Mouse (Mus musculus) limb, embryonic 14.5 days (tissue): ENCODE measurements around the gene Zgrf1. TPM values are rescaled to one million over a fixed set of nuclear protein-coding genes. Genes with fewer than 3 reads are reported as not detected.

Experiments
- ATAC-seq: fragments of 200-750 bp; cut with Nextera tagmentation; 2 replicates; pipeline ENCODE4 v1.8.0; 2017; ENCODE audit warnings: low read depth, moderate number of reproducible peaks, moderate TSS enrichment; ENCODE audit not compliant: low FRiP score
- DNase-seq: peaks from one replicate; pipeline ENCODE4 v3.0.0-alpha.2; 2015; ENCODE audit warnings: low spot score
- H3K27ac ChIP-seq: fragments of 300-500 bp; sonication (generic); replicated peaks from 2 replicates; pipeline ENCODE4 v1.5.1; 2014; ENCODE audit warnings: low read depth, mild to moderate bottlenecking, low read length, moderate library complexity, mixed read lengths
- H3K27me3 ChIP-seq: fragments of 300-500 bp; sonication (generic); 2 replicates; pipeline ENCODE4 v1.6.1; 2014; ENCODE audit warnings: low read length, mixed read lengths; ENCODE audit not compliant: control insufficient read depth, insufficient read depth
- H3K36me3 ChIP-seq: fragments of 300-500 bp; sonication (generic); 2 replicates; pipeline ENCODE4 v1.6.1; 2014; ENCODE audit warnings: mild to moderate bottlenecking, low read length, moderate library complexity, mixed read lengths; ENCODE audit not compliant: control insufficient read depth, insufficient read depth
- H3K4me1 ChIP-seq: fragments of 300-500 bp; sonication (generic); 2 replicates; pipeline ENCODE4 v1.6.1; 2014; ENCODE audit warnings: antibody characterized with exemption, low read length, mixed read lengths; ENCODE audit not compliant: control insufficient read depth, insufficient read depth
- H3K4me2 ChIP-seq: fragments of 300-500 bp; sonication (generic); replicated peaks from 2 replicates; pipeline ENCODE4 v1.6.1; 2014; ENCODE audit warnings: low read depth, mild to moderate bottlenecking, low read length, moderate library complexity; ENCODE audit not compliant: severe bottlenecking
- H3K4me3 ChIP-seq: fragments of 300-500 bp; sonication (generic); replicated peaks from 2 replicates; pipeline ENCODE4 v1.5.1; 2014; ENCODE audit warnings: low read length
- H3K9ac ChIP-seq: fragments of 300-500 bp; sonication (generic); 2 replicates; pipeline ENCODE4 v1.6.1; 2014; ENCODE audit warnings: mild to moderate bottlenecking, low read depth, low read length, moderate library complexity; ENCODE audit not compliant: severe bottlenecking
- H3K9me3 ChIP-seq: fragments of 300-500 bp; sonication (generic); 2 replicates; pipeline ENCODE4 v1.6.1; 2016; ENCODE audit warnings: low read length; ENCODE audit not compliant: control insufficient read depth
- POLR2A ChIP-seq: fragments of 200-500 bp; IDR thresholded peaks from 2 replicates; pipeline ENCODE4 v1.8.0; 2012; ENCODE audit warnings: inconsistent platforms, mild to moderate bottlenecking, moderate library complexity, borderline replicate concordance; ENCODE audit not compliant: insufficient read depth, insufficient read length; ENCODE audit errors: extremely low read depth
- WGBS: fragments of 180-500 bp; shearing (Covaris S2); extraction: QIAGEN DNeasy Blood & Tissue Kit; methylation state at CpG from one replicate; pipeline ENCODE4 v1.1.7; 2014; 5-methylcytosine and 5-hydroxymethylcytosine counted together
- polyA plus RNA-seq, 2 experiments: library from polyadenylated mRNA; depleted of rRNA in 1 of 2; stranded (reverse) in 1 of 2; unstranded in 1 of 2; fragments of >200 nt; fragmentation: Nextera tagmentation in 1 of 2; extraction: Ambion mirVana in 1 of 2; gene quantifications; 2 replicates each; pipeline versions ENCODE4 v1.2.1 to v1.2.3; 2012 to 2014

Gene Zgrf1
- polyA plus RNA-seq, 2 experiments = 8.1 to 14.1 TPM

DNA sequence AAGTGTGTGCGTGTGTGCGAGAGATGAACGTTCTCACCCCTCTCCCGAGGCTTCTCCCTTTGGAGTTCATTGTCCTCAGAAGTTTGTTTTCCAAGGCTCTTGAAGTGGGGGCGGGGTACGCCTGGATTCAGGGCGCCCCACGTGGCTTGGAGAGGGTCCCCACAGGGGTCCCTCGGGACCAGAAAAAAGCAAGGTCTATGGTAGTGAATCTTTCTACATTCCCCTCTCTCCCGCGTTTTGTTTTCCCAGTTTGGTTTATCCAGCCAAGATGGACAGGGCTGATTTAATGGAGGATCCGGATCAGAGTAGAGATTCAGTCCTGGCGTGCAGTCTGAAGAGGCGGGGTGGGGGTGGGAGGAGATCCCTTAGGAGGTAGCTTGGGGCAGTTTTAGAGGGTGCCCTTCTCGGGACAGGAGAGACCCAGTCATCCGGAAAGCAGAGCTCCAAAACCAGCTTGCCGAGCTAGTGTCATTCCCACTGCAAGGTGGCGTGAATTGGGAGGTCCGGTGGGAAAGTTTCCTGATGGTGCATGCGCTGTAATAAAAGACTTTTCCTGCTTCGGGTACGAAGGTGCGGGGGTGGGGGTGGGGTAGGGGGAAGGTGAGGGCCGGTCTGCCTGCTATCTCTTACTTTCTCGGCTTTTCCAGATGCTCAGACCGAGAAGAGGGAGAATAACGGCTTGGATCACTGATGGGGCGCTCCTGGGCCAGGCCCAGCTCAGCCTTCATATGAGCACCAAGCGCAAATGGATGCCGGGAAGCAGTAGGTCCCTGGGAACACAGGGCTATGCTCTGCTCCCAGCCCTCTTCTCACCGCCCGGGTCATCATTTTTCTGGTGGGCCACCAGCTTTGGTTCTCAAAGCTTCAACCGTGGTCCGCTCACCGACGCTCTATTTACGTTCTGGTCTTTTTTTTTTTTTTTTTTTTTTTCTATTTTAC is 87.7 kb downstream of the Zgrf1 start:
- no peak for DNase-seq
- 0 out of 2 replicates have a peak overlapping the region, but pooled peaks have one; percentile 21 for H3K4me2 ChIP-seq
- 3% methylated on average over 37 of the region's 37 CpGs for WGBS

DNA sequence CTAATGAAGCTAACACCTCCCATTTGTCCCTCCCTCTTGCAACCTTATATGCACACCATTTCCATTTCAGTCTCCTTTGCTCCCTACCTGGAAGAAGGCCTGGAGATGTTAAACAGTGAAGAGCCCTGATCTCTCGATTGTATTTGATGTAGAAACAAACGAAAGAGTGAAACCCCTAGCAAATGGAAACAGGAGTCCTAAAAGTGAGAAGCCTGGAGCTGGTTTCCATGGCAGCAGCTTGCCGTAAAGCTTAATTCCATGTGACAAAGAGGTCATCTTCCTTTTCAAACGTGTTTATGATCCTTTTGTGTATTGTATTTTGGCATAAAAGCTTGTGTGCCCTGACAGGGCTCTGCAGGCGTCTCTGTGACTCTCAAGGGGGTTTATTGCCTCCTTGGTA is 88.9 kb downstream of the Zgrf1 start:
- no peak for TF ChIP-seq POLR2A
- H3K4me3 ChIP-seq = no peak overlapping the region
- no peak for ATAC-seq
- H3K27me3 ChIP-seq = peaks cover 94% of the 10 kb centered on the region
- no peaks in the 10 kb centered on the region for H3K36me3 ChIP-seq
- H3K27ac ChIP-seq = no peak overlapping the region
- 5% methylated on average over 5 of the region's 5 CpGs for WGBS
- no peaks in the 10 kb centered on the region for H3K9me3 ChIP-seq
- H3K9ac ChIP-seq = no peak overlapping the region
- H3K4me2 ChIP-seq = no peak overlapping the region
- peaks cover 9% of the 10 kb centered on the region; the same call in 1 of the 2 replicates for H3K4me1 ChIP-seq
- no peak for DNase-seq

More for the DNA sequence above, 87.7 kb downstream of the Zgrf1 start:
- Histone ChIP-seq H3K4me1 (peaks cover 9% of the 10 kb centered on the region; the same call in 1 of the 2 replicates), H3K27ac (no peak overlapping the region), H3K9ac (no peak overlapping the region), H3K9me3 (no peaks in the 10 kb centered on the region), H3K4me3 (no peak overlapping the region), H3K27me3 (peaks cover 94% of the 10 kb centered on the region), H3K36me3 (no peaks in the 10 kb centered on the region)
- no peak for TF ChIP-seq POLR2A
- ATAC-seq = no peak

DNA sequence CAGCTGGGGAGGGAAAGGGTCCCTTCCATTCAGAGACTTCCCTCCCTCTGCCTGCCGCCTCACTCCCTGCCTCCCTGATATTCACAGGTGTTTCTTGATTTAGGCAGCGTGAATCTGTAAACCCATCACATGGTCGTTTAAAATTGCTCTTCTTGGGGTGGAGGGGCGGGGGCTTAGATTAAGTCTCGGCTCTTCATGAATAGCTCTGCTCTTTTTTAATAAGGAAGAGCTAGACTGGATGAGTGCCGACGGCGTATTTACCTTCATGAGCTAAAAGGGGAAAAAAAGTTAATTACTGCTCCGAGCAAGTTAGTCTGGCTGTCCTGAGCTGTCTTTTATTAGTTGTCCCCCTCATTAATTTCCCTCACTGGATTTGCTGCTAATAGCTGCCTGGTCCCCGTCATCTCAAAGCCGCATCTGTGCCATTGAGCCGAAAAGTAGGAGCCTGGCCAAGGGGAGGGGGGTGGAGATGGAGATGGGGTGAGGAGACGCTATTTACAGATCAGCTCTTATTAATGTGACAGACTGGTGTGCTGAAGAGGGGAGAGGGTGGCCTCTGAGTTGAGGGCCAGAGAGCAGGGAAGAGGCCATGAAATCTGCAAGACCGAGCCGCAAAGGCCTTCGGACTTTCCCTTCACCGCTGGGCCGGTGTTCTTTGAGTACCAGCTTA is 93.0 kb downstream of the Zgrf1 start:
- H3K9ac ChIP-seq = no peak overlapping the region
- H3K27me3 ChIP-seq = peaks cover 56% of the 10 kb centered on the region
- H3K9me3 ChIP-seq = no peaks in the 10 kb centered on the region
- 26% methylated on average over 18 of the region's 18 CpGs for WGBS
- no peak overlapping the region for H3K4me2 ChIP-seq
- TF ChIP-seq POLR2A = no peak
- no peak overlapping the region for H3K4me3 ChIP-seq
- H3K27ac ChIP-seq = no peak overlapping the region
- no peaks in the 10 kb centered on the region for H3K4me1 ChIP-seq
- ATAC-seq = no peak
- no peaks in the 10 kb centered on the region for H3K36me3 ChIP-seq
- no peak for DNase-seq

DNA sequence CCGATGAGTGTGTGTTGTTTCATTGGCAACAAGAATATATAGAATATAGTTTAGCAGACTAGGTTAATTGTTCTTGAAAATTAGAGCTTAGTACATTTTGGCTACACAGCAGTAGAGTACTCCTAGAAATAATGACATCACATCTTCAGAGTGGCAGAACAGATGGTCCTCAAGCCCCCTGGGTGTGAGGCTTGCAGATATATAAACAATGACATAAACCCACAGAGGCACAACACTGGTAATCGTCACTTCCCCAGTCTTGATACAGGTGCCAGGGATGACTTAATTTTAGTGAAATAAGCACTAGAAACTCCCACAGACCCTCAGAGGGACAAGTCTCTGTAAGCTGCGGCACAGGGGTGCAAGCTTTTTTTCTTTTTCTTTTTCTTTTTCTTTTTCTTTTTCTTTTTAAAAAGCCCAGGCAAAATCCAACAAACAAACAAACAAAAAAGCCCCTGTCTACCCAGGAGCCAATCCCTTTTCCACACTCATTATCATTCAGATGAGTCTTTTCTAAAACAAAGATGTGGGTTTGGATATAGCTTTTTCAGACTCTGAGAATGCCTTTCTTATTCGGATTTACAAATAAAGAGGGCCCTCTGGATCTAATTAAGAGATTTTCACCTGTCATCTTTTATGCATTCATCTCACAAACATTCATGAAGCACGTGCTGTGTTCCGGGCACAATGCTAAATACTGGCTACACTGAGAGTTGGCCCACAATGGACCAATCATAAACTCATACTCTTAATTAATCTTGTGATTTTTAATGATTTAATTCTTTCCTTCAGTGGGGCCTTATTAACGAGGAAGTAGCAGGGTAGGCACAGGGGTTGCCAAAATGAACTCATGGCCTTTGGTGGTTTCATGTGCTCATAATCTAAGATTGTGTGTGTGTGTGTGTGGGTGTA is 98.7 kb downstream of the Zgrf1 start:
- H3K4me2 ChIP-seq = no peak overlapping the region
- H3K4me3 ChIP-seq = no peak overlapping the region
- no peaks in the 10 kb centered on the region for H3K4me1 ChIP-seq
- H3K9me3 ChIP-seq = no peaks in the 10 kb centered on the region
- DNase-seq = no peak
- peaks cover 4% of the 10 kb centered on the region; the same call in 1 of the 2 replicates for H3K27me3 ChIP-seq
- WGBS = 51% methylated on average over 7 of the region's 7 CpGs
- no peaks in the 10 kb centered on the region for H3K36me3 ChIP-seq
- no peak overlapping the region for H3K9ac ChIP-seq
- no peak for ATAC-seq
- TF ChIP-seq POLR2A = no peak
- H3K27ac ChIP-seq = no peak overlapping the region

DNA sequence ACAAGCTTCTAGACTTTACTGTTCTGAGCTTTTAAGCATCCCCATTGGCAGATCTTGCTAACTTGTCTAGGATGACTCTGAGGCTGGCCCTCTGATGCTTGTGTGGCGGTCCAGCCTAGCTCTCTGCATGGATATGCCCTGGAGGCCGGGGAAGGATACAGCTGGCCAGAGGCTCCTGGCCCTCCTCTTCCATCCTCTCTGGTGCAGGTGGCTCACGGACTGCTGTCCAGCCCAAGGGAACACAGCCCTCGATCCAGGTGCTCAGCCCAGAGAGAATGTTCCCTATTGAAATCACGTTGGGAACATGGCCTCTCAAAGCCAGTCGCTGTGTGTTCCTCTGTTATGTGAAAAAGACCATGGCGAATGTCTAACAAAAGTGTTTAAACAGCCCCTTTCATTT is 107.4 kb downstream of the Zgrf1 start:
- Histone ChIP-seq H3K27ac (no peak overlapping the region), H3K9ac (no peak overlapping the region), H3K9me3 (no peaks in the 10 kb centered on the region), H3K27me3 (no peaks in the 10 kb centered on the region), H3K4me3 (no peak overlapping the region), H3K4me1 (no peaks in the 10 kb centered on the region), H3K36me3 (no peaks in the 10 kb centered on the region), H3K4me2 (no peak overlapping the region)
- TF ChIP-seq POLR2A = no peak
- ATAC-seq (no peak), DNase-seq (no peak)
- WGBS = 75% methylated on average over 7 of the region's 7 CpGs
